Mouse (Mus musculus) E14TG2a.4 (cell line): Measurements from ENCODE around the gene Haus5.

Experiments used
- CTCF ChIP-seq: conservative IDR thresholded peaks from 2 replicates; pipeline ENCODE4 v1.5.1; 2014; ENCODE audit warnings: low read length
- NANOG ChIP-seq: IDR thresholded peaks from 2 replicates; pipeline ENCODE4 v1.6.1; 2014; ENCODE audit warnings: borderline replicate concordance, low read length, mixed read lengths
- POU5F1 ChIP-seq: IDR thresholded peaks from 2 replicates; pipeline ENCODE4 v1.6.1; 2014; ENCODE audit warnings: low read length, borderline replicate concordance

DNA sequence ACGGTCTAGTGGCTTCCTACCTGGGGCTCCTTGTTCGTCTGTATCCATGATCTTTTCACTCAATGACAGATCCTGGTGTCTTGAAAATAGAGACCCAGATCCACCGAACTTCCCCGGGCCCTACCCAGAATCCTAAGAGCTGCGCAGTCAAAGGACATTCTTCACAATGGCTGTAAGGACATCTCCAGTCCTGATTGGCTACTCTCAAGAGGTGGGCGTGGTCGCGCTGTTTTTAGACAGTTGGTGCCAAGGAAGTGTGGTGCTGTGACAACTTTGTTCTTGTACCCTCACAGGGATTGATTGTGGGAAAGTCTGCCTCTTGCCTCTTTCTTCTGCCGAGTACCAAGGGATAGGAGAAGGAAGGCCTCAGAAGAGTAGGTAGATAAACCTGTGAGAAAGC, 6.7 kb upstream of the Haus5 start, which contains the start of gene Pmis2:
- TF ChIP-seq CTCF (no peak), NANOG (no peak), POU5F1 (no peak)
